Comparison of ENCODE assay signal across 17 mouse cellular contexts in the genomic region with DNA sequence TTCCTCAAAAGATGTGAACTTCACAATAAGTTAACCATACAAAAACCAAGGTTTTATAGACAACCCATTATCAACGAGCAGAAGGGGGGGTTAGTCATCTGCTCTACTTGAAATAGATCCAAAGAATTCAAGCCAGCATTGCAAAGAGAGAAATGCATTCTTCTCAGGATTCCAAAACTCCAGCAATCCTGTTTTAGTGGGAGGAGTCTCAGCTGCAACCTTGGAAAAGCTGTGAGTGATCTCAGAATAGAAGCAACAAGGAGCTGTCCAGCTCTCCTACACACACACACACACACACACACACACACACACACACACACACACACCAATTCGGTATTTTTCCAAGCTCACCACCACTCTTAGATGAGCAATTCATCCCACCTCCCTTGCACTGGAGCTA.
DNase-seq lines count a peak whose midpoint lies in the region; ATAC-seq and TF ChIP-seq lines count a peak whose summit lies in the region.
"Had no signal": no experiment of that assay in that cellular context is flagged by ENCODE, and none has a peak within 500 bp of the region (broad histone marks: within the 10 kb centered on the region; RNA-seq: fewer than 3 reads in every experiment).

No protein-coding gene starts in this region.

- no peak for DNase-seq in kidney, postnatal 25 days
- peak; percentile 5 for DNase-seq in limb, embryonic 14.5 days (ENCODE audit: low spot score)
- no peak for DNase-seq in limb, embryonic 10.5 days (ENCODE audit: low spot score)
- peak; percentile 58 for DNase-seq in adrenal gland, adult 2 months
- DNase-seq in brain, embryonic 14.5 days (ENCODE audit: low read depth) = peak; percentile 37
- DNase-seq in retina, postnatal 1 day = no peak
- DNase-seq: cerebellum, postnatal 25 days; forebrain, postnatal 0 days; heart, adult 18-20 months had no signal

- H3K4me2 ChIP-seq in kidney, embryonic 15.5 days = no peak overlapping the region
- H3K4me2 ChIP-seq in limb, embryonic 14.5 days (replicated peaks; ENCODE audit: low read depth, low read length, severe bottlenecking) = no peak overlapping the region
- H3K4me2 ChIP-seq: embryonic facial prominence, embryonic 15.5 days; limb, embryonic 13.5 days; lung, embryonic 15.5 days; midbrain, embryonic 11.5 days had no signal

- no peaks in the 10 kb centered on the region for H3K36me3 ChIP-seq in kidney, embryonic 15.5 days
- H3K36me3 ChIP-seq in limb, embryonic 14.5 days (ENCODE audit: control insufficient read depth, insufficient read depth, low read length) = no peaks in the 10 kb centered on the region
- H3K36me3 ChIP-seq in limb, embryonic 10.5 days = no peaks in the 10 kb centered on the region
- H3K36me3 ChIP-seq: embryonic facial prominence, embryonic 15.5 days; limb, embryonic 13.5 days; lung, embryonic 15.5 days had no signal

- H3K9ac ChIP-seq in kidney, embryonic 15.5 days = no peak overlapping the region
- no peak overlapping the region for H3K9ac ChIP-seq in limb, embryonic 14.5 days (ENCODE audit: low read depth, low read length, severe bottlenecking)
- H3K9ac ChIP-seq: embryonic facial prominence, embryonic 15.5 days; forebrain, postnatal 0 days; limb, embryonic 13.5 days; lung, embryonic 15.5 days had no signal

- H3K9me3 ChIP-seq in kidney, embryonic 15.5 days (replicated peaks) = no peaks in the 10 kb centered on the region
- H3K9me3 ChIP-seq in limb, embryonic 14.5 days (ENCODE audit: control insufficient read depth, low read length) = no peaks in the 10 kb centered on the region
- no peaks in the 10 kb centered on the region for H3K9me3 ChIP-seq in limb, embryonic 10.5 days (replicated peaks)
- H3K9me3 ChIP-seq: embryonic facial prominence, embryonic 15.5 days; limb, embryonic 13.5 days; lung, embryonic 15.5 days had no signal

- no peak for ATAC-seq in kidney, embryonic 15.5 days (replicated peaks; ENCODE audit: low FRiP score)
- ATAC-seq in limb, embryonic 14.5 days (ENCODE audit: low FRiP score, low read depth) = no peak
- no peak for ATAC-seq in inflammation-experienced regulatory T-cells, adult 6 months
- ATAC-seq: forebrain, postnatal 0 days had no signal

- TF ChIP-seq CTCF in brain, embryonic 14.5 days (IDR thresholded peaks at IDR 0.05; ENCODE audit: borderline replicate concordance, extremely low read depth, insufficient read depth, insufficient read length) = no peak

- no peak overlapping the region for H3K4me3 ChIP-seq in kidney, embryonic 15.5 days (replicated peaks)
- no peak overlapping the region for H3K4me3 ChIP-seq in limb, embryonic 14.5 days (replicated peaks; ENCODE audit: low read length)
- H3K4me3 ChIP-seq in limb, embryonic 10.5 days = no peak overlapping the region
- H3K4me3 ChIP-seq: embryonic facial prominence, embryonic 15.5 days; limb, embryonic 13.5 days; lung, embryonic 15.5 days had no signal

- H3K27ac ChIP-seq in kidney, embryonic 15.5 days = peak overlapping the region; percentile 34
- H3K27ac ChIP-seq in limb, embryonic 14.5 days (replicated peaks; ENCODE audit: low read depth, low read length) = no peak overlapping the region
- H3K27ac ChIP-seq in limb, embryonic 10.5 days = no peak overlapping the region
- H3K27ac ChIP-seq: embryonic facial prominence, embryonic 15.5 days; limb, embryonic 13.5 days; lung, embryonic 15.5 days; stomach, postnatal 0 days had no signal

- 0 out of 2 replicates have a peak, but pooled peaks cover 9% of the 10 kb centered on the region for H3K4me1 ChIP-seq in kidney, embryonic 15.5 days
- no peaks in the 10 kb centered on the region for H3K4me1 ChIP-seq in limb, embryonic 14.5 days (ENCODE audit: control insufficient read depth, insufficient read depth, low read length)
- no peaks in the 10 kb centered on the region for H3K4me1 ChIP-seq in limb, embryonic 10.5 days
- H3K4me1 ChIP-seq: embryonic facial prominence, embryonic 15.5 days; limb, embryonic 13.5 days; lung, embryonic 15.5 days had no signal

- no peak for TF ChIP-seq POLR2A in limb, embryonic 14.5 days (IDR thresholded peaks at IDR 0.05; ENCODE audit: borderline replicate concordance, extremely low read depth, insufficient read depth, insufficient read length)
- no peak for TF ChIP-seq POLR2A in brain, embryonic 14.5 days (IDR thresholded peaks at IDR 0.05; ENCODE audit: borderline replicate concordance, extremely low read depth, insufficient read depth, insufficient read length, poor library complexity, severe bottlenecking)

- H3K27me3 ChIP-seq in kidney, embryonic 15.5 days = no peaks in the 10 kb centered on the region
- H3K27me3 ChIP-seq in limb, embryonic 14.5 days (ENCODE audit: control insufficient read depth, insufficient read depth, low read length) = no peaks in the 10 kb centered on the region
- H3K27me3 ChIP-seq in limb, embryonic 10.5 days (ENCODE audit: low read depth, poor library complexity, severe bottlenecking) = no peaks in the 10 kb centered on the region
- H3K27me3 ChIP-seq: CH12.LX; embryonic facial prominence, embryonic 15.5 days; limb, embryonic 13.5 days; lung, embryonic 15.5 days had no signal

- 41% methylated on average over 2 of the region's 2 CpGs for WGBS in kidney, embryonic 15.5 days
- 54% methylated on average over 2 of the region's 2 CpGs for WGBS in limb, embryonic 14.5 days
- WGBS in limb, embryonic 10.5 days = 74% methylated on average over 2 of the region's 2 CpGs

Comparison
In these comparisons a context has a peak if more than half of its experiments do, and no peak if none do; other contexts are left out.
1. DNase-seq: peak in limb, embryonic 14.5 days (single experiment), adrenal gland, adult 2 months (single experiment) and brain, embryonic 14.5 days (single experiment); none in kidney, postnatal 25 days (0 of 2), limb, embryonic 10.5 days (single experiment) and retina, postnatal 1 day (single experiment).